Mouse (Mus musculus): ENCODE measurements around the gene Gm1123.

Gm1123 gene

GRCm38 (mm10) chr9:98999881-99000339 lies 35.6 kb downstream of the Gm1123 start:
- no peak for DNase-seq

- no peak for DNase-seq
Observed at GRCm38 (mm10) chr9:98994103-98994502, 41.4 kb downstream of the Gm1123 start.

GRCm38 (mm10) chr9:98987131-98987530 lies 48.4 kb downstream of the Gm1123 start:
- DNase-seq, result no peak

- no peak for DNase-seq
Observed at GRCm38 (mm10) chr9:98986476-98987096, 48.9 kb downstream of the Gm1123 start.

- peak; percentile 100 for DNase-seq
Observed at GRCm38 (mm10) chr9:98985800-98986475, 49.6 kb downstream of the Gm1123 start, which contains the start of gene Faim. Faim (plus strand) TSS chr9:98986373.

GRCm38 (mm10) chr9:98979431-98980416 lies 55.8 kb downstream of the Gm1123 start:
- peak; percentile 87 to 90 for DNase-seq

- DNase-seq, result no peak
Observed at GRCm38 (mm10) chr9:98976520-98976919, 59.0 kb downstream of the Gm1123 start.

GRCm38 (mm10) chr9:98976081-98976480 lies 59.4 kb downstream of the Gm1123 start:
- DNase-seq, result no peak

GRCm38 (mm10) chr9:98974898-98975297 lies 60.6 kb downstream of the Gm1123 start:
- DNase-seq, result no peak

GRCm38 (mm10) chr9:98973561-98973960 lies 62.0 kb downstream of the Gm1123 start:
- no peak for DNase-seq

GRCm38 (mm10) chr9:98973101-98973521 lies 62.4 kb downstream of the Gm1123 start:
- DNase-seq, result no peak

GRCm38 (mm10) chr9:98965084-98965483 lies 70.4 kb downstream of the Gm1123 start:
- DNase-seq, result peak in 1 of 2 experiments; percentile 20

- no peak for DNase-seq
Observed at GRCm38 (mm10) chr9:98963661-98964060, 71.9 kb downstream of the Gm1123 start.

GRCm38 (mm10) chr9:98962478-98963142 lies 72.9 kb downstream of the Gm1123 start:
- DNase-seq, result no peak

GRCm38 (mm10) chr9:98961591-98962477 lies 73.7 kb downstream of the Gm1123 start:
- DNase-seq, result no peak

- DNase-seq, result no peak
Observed at GRCm38 (mm10) chr9:98960348-98960747, 75.2 kb downstream of the Gm1123 start.

- no peak for DNase-seq
Observed at GRCm38 (mm10) chr9:98959851-98960250, 75.7 kb downstream of the Gm1123 start.

- no peak for DNase-seq
Observed at GRCm38 (mm10) chr9:98958628-98959027, 76.9 kb downstream of the Gm1123 start.

- no peak for DNase-seq
Observed at GRCm38 (mm10) chr9:98957751-98958351, 77.7 kb downstream of the Gm1123 start.

All from thymus, postnatal 36 days (tissue).